Mouse (Mus musculus): ENCODE data around the gene Sgta.
A peak's percentile ranks its signal among the peaks of the same experiment; 100 is the strongest.
"Not testable (repeated sequence)": the region's sequence is repeated elsewhere in the genome, so short reads cannot be mapped to it uniquely, and the experiment has no call there.

Sgta gene

GRCm38 (mm10) chr10:81057406-81058130, 2.4 kb downstream of the Sgta start:
- no peak for DNase-seq

- DNase-seq: not testable (repeated sequence)
Measured at GRCm38 (mm10) chr10:81055802-81056340, 4.1 kb downstream of the Sgta start.

- DNase-seq: no peak
Measured at GRCm38 (mm10) chr10:81055169-81055568, 4.8 kb downstream of the Sgta start.

GRCm38 (mm10) chr10:81052577-81052976, 7.4 kb downstream of the Sgta start:
- no peak for DNase-seq

- DNase-seq: no peak
Measured at GRCm38 (mm10) chr10:81051133-81051532, 8.8 kb downstream of the Sgta start.

GRCm38 (mm10) chr10:81050645-81051044, 9.3 kb downstream of the Sgta start:
- no peak for DNase-seq

GRCm38 (mm10) chr10:81045246-81045645, 14.7 kb downstream of the Sgta start:
- DNase-seq: not testable (repeated sequence)

GRCm38 (mm10) chr10:81041458-81042175, 18.4 kb downstream of the Sgta start:
- DNase-seq: peak; percentile 83

GRCm38 (mm10) chr10:81036988-81037580, 22.9 kb downstream of the Sgta start, which contains the start of gene Slc39a3:
Gene Slc39a3 (minus strand): TSS chr10:81037426.
- DNase-seq: peak; percentile 99

- DNase-seq: peak; percentile 40
Measured at GRCm38 (mm10) chr10:81036251-81036650, 23.7 kb downstream of the Sgta start.

- no peak for DNase-seq
Measured at GRCm38 (mm10) chr10:81033586-81033985, 26.4 kb downstream of the Sgta start.

- no peak for DNase-seq
Measured at GRCm38 (mm10) chr10:81029031-81029430, 30.9 kb downstream of the Sgta start.

GRCm38 (mm10) chr10:81028219-81028618, 31.8 kb downstream of the Sgta start:
- no peak for DNase-seq

- no peak for DNase-seq
Measured at GRCm38 (mm10) chr10:81027331-81027730, 32.6 kb downstream of the Sgta start.

GRCm38 (mm10) chr10:81026857-81027256, 33.1 kb downstream of the Sgta start:
- DNase-seq: no peak

GRCm38 (mm10) chr10:81025639-81026275, 34.2 kb downstream of the Sgta start, which contains the start of gene Diras1:
Gene Diras1 (minus strand): TSS chr10:81025662.
- no peak for DNase-seq

- no peak for DNase-seq
Measured at GRCm38 (mm10) chr10:81025047-81025621, 34.8 kb downstream of the Sgta start.

GRCm38 (mm10) chr10:81024346-81024937, 35.5 kb downstream of the Sgta start:
- DNase-seq: no peak

- no peak for DNase-seq
Measured at GRCm38 (mm10) chr10:81022744-81023143, 37.2 kb downstream of the Sgta start.

- no peak for DNase-seq
Measured at GRCm38 (mm10) chr10:81021547-81022110, 38.4 kb downstream of the Sgta start.

- DNase-seq: no peak
Measured at GRCm38 (mm10) chr10:81020207-81020606, 39.8 kb downstream of the Sgta start.

GRCm38 (mm10) chr10:81019687-81020086, 40.3 kb downstream of the Sgta start:
- no peak for DNase-seq

Data from lung, postnatal 36 days (tissue).